Mouse (Mus musculus) adipocyte (in vitro differentiated cells): ENCODE results near the gene Olfr492.

Source experiments
- DNase-seq: peaks from one replicate; pipeline ENCODE4 v3.0.0-alpha.2; 2016; ENCODE audit warnings: low spot score

The Olfr492 gene

DNA sequence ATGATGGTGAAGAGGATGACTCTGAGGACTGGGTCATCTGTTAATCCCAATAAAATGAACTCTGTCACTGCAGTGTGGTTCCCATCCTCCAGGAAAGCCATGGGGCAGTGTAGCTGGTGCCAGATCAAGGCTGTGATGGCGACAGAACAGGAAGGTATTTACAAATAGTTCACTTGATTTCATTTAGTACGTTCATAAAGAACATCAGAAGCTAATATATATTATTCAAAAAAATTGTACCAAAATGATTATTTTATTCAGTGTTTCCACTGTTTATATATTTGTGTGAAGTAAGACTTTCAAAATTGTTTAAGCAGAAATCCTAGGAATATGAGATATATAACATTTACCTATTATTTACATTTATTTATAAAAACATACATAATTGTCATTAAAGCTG is at the start of gene Olfr492:
Olfr492 (minus strand) TSS at position 101 of the 400 bp plus-strand sequence.
- no peak for DNase-seq

DNA sequence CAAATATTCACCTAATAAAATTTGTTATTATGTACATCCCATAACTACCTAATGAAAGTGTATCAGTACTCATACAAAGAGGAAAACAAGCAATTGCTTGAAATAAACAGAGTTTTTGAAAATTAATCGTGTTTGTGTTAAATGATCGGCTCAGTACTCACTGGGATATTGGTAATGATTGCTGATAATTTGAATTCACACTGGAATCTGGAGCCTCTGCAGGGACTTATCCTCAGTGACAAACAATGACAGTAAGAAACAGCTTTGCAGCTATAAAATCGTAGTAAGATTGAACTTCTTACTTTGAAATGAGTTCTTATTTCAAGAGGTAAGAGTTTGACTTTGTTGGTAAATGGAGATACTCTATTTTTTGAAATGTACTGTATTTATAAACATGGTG is 41.6 kb upstream of the Olfr492 start, which contains the start of gene Olfr494:
Olfr494 (plus strand) TSS at position 301 of the 400 bp plus-strand sequence.
- DNase-seq = no peak

DNA sequence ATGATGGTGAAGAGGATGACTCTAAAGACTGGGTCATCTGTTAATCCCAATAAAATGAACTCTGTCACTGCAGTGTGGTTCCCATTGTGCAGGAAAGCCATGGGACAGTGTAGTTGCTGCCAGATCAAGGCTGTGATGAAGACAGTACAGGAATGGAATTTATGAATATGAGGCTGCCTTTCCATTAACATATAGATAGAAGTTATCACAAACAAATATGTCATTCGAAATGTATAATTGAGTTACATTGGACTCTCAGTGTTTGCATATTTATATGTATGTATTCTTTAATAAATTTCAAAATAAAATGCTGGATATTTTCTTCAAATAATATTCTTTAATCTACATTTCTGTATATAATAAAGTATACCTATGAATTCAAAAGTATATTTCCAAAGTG is 23.4 kb upstream of the Olfr492 start, which contains the start of gene Olfr493:
Olfr493 (minus strand) TSS at position 101 of the 400 bp plus-strand sequence.
- DNase-seq = no peak

DNA sequence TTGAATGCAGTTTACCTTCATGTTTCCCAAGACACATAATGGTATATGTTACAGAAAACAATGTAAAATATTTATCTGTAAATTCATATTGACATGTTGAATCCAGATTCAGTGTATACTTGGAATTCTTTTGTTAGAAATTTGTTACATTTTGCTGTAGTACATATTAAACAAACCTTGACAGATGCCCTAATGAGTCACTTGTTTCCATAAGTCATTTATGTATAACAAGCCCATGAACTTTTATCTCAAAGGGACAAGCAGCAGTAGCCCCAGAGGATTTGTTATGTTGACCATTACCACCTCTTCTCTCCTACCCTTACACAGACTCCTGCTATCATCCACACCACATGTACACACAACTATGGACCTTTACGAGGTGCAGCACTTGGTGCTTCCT is 10.3 kb downstream of the Olfr492 start, which contains the start of gene Olfr491:
Olfr491 (plus strand) TSS at position 301 of the 400 bp plus-strand sequence.
- DNase-seq = no peak

DNA sequence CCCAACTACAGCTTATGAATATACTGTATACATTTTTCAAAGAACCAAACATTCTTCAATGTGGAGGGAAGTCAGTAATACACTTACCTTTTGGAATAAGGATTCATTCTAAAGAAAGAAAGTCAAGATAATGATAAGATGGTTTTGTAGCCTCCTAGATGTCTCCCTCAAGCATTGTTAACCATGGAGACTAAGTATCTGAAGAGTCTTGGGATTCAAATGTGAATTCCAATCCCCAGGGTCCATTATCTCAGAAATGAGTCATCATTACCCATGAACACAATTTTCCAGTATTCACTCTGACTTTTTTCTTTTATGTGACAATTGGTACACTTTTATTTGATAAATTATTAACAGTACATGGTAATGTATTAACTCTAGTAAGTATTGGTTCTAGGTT is 34.6 kb downstream of the Olfr492 start, which contains the start of gene Olfr490:
Olfr490 (minus strand) TSS at position 101 of the 400 bp plus-strand sequence.
- no peak for DNase-seq
